Mouse (Mus musculus) central nervous system, embryonic 14 days (tissue): ENCODE measurements around the gene Defa30. TPM values are rescaled to one million over a fixed set of nuclear protein-coding genes. Genes with fewer than 3 reads are reported as not detected.

Source experiments
- polyA plus RNA-seq: library from polyadenylated mRNA; depleted of rRNA; stranded (reverse); fragments of >200 nt; gene quantifications from 2 replicates; pipeline ENCODE4 v1.2.3, GENCODE M21; 2012; rRNA removed

Gene Defa30
- polyA plus RNA-seq = 0.29 TPM in 1 of 2 replicates, not detected in the other

DNA sequence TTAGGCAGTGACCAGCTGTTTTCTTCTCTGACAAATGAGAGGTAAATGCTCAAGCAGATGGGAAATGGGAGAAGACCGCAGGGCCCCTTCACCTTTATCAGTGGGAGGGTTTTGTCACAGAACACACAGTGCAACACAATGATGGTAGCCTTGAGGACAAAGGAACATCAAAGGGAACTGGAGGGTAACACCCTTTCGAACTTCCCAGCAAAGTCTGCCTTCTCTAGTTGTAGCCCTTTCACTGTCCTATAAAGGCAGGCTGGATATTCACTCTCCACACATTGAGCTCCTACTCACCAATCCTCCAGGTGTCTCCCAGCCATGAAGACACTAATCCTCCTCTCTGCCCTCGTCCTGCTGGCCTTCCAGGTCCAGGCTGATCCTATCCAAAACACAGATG is at the start of gene Defa30:
Gene Defa30 (plus strand): TSS at position 301 of the 400 bp plus-strand sequence.

DNA sequence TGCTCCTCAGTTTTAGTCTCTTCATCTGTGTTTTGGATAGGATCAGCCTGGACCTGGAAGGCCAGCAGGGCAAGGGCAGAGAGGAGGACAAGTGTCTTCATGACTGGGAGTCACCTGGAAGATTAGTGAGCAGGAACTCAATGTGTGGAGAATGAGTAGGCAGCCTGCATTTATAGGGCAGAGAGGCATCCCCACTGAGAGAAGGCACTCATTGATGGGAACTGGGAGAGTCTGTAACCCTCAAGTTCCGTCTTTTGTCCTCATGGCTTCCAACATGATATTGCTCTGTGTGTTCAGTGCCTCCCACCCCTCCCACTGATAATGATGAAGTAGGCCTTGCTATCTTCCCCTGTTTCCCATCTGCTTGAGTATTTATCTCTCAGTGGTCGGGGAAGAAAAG is 38.5 kb upstream of the Defa30 start, which contains the start of gene Gm14851:
Gene Gm14851 (minus strand): TSS at position 101 of the 400 bp plus-strand sequence.

DNA sequence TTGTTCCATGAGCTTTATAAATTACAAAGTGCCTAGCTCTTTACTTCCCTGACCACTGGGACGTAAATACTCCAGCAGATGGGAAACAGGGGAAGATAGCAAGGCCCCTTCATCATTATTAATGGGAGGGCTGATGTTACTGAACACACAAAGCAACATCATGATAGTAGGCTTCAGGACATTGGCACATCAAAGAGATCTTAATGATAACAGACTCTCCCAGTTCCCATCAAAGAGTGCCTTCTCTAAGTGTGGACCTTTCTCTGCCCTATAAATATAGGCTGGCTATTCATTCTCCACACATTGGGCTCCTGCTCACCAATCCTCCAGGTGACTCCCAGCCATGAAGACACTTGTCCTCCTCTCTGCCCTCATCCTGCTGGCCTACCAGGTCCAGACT is 27.5 kb downstream of the Defa30 start, which contains the start of gene Defa22:
Gene Defa22 (plus strand): TSS at position 301 of the 400 bp plus-strand sequence.

Other genes starting within 250 kb of the Defa30 start
- not detected in 2 replicates for gene Defb33, start 242.0 kb upstream of the Defa30 start, polyA plus RNA-seq
- gene Gm15056, start 232.0 kb upstream of the Defa30 start, polyA plus RNA-seq = not detected in 2 replicates
- not detected in 2 replicates for gene Gm6040, start 212.6 kb upstream of the Defa30 start, polyA plus RNA-seq
- gene AY761185, start 189.9 kb upstream of the Defa30 start, polyA plus RNA-seq = not detected in 2 replicates
- not detected in 2 replicates for gene Defa21, start 109.1 kb upstream of the Defa30 start, polyA plus RNA-seq
- not detected in 2 replicates for gene Defa23, start 79.6 kb upstream of the Defa30 start, polyA plus RNA-seq
- not detected in 2 replicates for gene Defa35, start 69.6 kb upstream of the Defa30 start, polyA plus RNA-seq
- gene Defa25, start 50.2 kb upstream of the Defa30 start, polyA plus RNA-seq = not detected in 2 replicates
- gene Gm14851, start 38.6 kb upstream of the Defa30 start, polyA plus RNA-seq = not detected in 2 replicates
- not detected in 2 replicates for gene Defa22, start 27.6 kb downstream of the Defa30 start, polyA plus RNA-seq
- not detected in 2 replicates for gene Defa31, start 57.0 kb downstream of the Defa30 start, polyA plus RNA-seq
- not detected in 2 replicates for gene Gm15293, start 66.9 kb downstream of the Defa30 start, polyA plus RNA-seq
- gene Gm15292, start 115.1 kb downstream of the Defa30 start, polyA plus RNA-seq = not detected in 2 replicates
- gene Defa27, start 180.9 kb downstream of the Defa30 start, polyA plus RNA-seq = not detected in 2 replicates
- gene Defa29, start 192.4 kb downstream of the Defa30 start, polyA plus RNA-seq = not detected in 2 replicates
- not detected in 2 replicates for gene Defa2, start 243.9 kb downstream of the Defa30 start, polyA plus RNA-seq